Mouse (Mus musculus) small intestine, adult 2 months (tissue): ENCODE results near the gene Sufu.
A peak's percentile ranks its signal among the peaks of the same experiment; 100 is the strongest.

Experiments
- CTCF ChIP-seq: fragments of 200-500 bp; IDR thresholded peaks from 2 replicates; pipeline ENCODE4 v1.5.1; 2012; ENCODE audit warnings: low read depth, mild to moderate bottlenecking, control low read depth, inconsistent platforms, low read length, moderate library complexity, mixed read lengths; ENCODE audit not compliant: insufficient replicate concordance, insufficient read length; ENCODE audit errors: extremely low read depth
- POLR2A ChIP-seq: fragments of 200-500 bp; IDR thresholded peaks from 2 replicates; pipeline ENCODE4 v1.6.1; 2012; ENCODE audit warnings: low read depth, mild to moderate bottlenecking, control low read depth, inconsistent platforms, low read length, moderate library complexity

DNA sequence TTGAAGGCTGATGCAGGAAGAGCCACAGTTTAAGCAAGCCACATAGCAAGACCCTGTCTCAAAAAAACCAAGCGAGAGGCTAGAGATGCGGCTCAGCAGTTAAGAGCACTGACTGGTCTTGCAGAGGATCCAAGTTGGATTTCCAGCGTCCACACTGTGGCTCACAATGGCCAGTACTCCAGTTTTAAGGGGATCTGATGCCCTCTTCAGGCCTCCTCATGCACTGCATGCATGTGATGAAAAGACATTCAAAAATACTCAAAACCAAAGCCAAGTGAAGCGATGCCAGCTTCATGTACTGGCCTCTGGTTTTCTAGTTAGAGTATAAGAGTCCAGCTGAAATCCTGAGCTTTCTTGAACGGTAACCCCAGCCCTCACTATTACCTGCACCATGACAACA is 6.8 kb upstream of the Sufu start:
- TF ChIP-seq CTCF (peak; percentile 49; the same call in 1 of the 2 replicates), POLR2A (no peak)
